8 mouse cellular contexts compared by ENCODE assay signal in genomic region chr10:126990313-126991056, GRCm38 (mm10). TPM values are rescaled to one million over a fixed set of nuclear protein-coding genes. Genes with fewer than 3 reads are reported as not detected.
DNase-seq lines count a peak whose midpoint lies in the region; ATAC-seq and TF ChIP-seq lines count a peak whose summit lies in the region.

No protein-coding gene starts in this region.

- TF ChIP-seq POLR2A in spleen, adult 2 months (IDR thresholded peaks at IDR 0.05; ENCODE audit: low read depth, low read length) = no peak

- peak; percentile 93; the same call in 1 of the 2 replicates for TF ChIP-seq CTCF in spleen, adult 2 months (IDR thresholded peaks at IDR 0.05; ENCODE audit: extremely low read depth, insufficient read depth, insufficient read length, insufficient replicate concordance)

- no peak overlapping the region for H3K9ac ChIP-seq in embryonic facial prominence, embryonic 14.5 days (ENCODE audit: low read depth, low read length)
- peak overlapping the region; percentile 43; the same call in 1 of the 2 replicates for H3K9ac ChIP-seq in limb, embryonic 13.5 days
- H3K9ac ChIP-seq in midbrain, embryonic 16.5 days (ENCODE audit: low read depth, low read length) = no peak overlapping the region

- H3K27ac ChIP-seq in embryonic facial prominence, embryonic 14.5 days (replicated peaks; ENCODE audit: low read depth, low read length) = peak overlapping the region; percentile 10; the same call in 1 of the 2 replicates
- H3K27ac ChIP-seq in limb, embryonic 13.5 days = peak overlapping the region; percentile 61; the same call in 1 of the 2 replicates
- no peak overlapping the region for H3K27ac ChIP-seq in midbrain, embryonic 16.5 days (ENCODE audit: low read length)
- H3K27ac ChIP-seq in spleen, adult 2 months (ENCODE audit: insufficient read depth, low read length) = no peak overlapping the region

- no peaks in the 10 kb centered on the region for H3K9me3 ChIP-seq in embryonic facial prominence, embryonic 14.5 days (ENCODE audit: control insufficient read depth, low read length)
- H3K9me3 ChIP-seq in limb, embryonic 13.5 days = no peaks in the 10 kb centered on the region
- no peaks in the 10 kb centered on the region for H3K9me3 ChIP-seq in midbrain, embryonic 16.5 days (replicated peaks; ENCODE audit: control insufficient read depth, low read length, poor library complexity, severe bottlenecking)

- DNase-seq in 3T3-L1 (ENCODE audit: low read depth, low spot score) = peak; percentile 85
- DNase-seq in adrenal gland, postnatal 36 days = peak; percentile 92
- peak; percentile 91 for DNase-seq in embryonic facial prominence, embryonic 14.5 days (ENCODE audit: low spot score)
- peak; percentile 87 for DNase-seq in heart, adult 8-10 months (ENCODE audit: low spot score)
- peak; percentile 83 to 90 for DNase-seq in kidney, adult 8-10 months
- peak; percentile 53 to 80 for DNase-seq in spleen, adult 2 months (ENCODE audit: low read depth in 1 of 2, low spot score in 2 of 2)

- no peaks in the 10 kb centered on the region for H3K27me3 ChIP-seq in embryonic facial prominence, embryonic 14.5 days (replicated peaks; ENCODE audit: control insufficient read depth, insufficient read depth, low read length)
- H3K27me3 ChIP-seq in limb, embryonic 13.5 days = no peaks in the 10 kb centered on the region
- no peaks in the 10 kb centered on the region for H3K27me3 ChIP-seq in midbrain, embryonic 16.5 days (ENCODE audit: control insufficient read depth, insufficient read depth, low read depth, low read length)
- H3K27me3 ChIP-seq in spleen, adult 2 months (ENCODE audit: control insufficient read depth, insufficient read depth, low read length) = no peaks in the 10 kb centered on the region

- H3K4me2 ChIP-seq in embryonic facial prominence, embryonic 14.5 days (ENCODE audit: low read depth, low read length) = no peak overlapping the region
- no peak overlapping the region for H3K4me2 ChIP-seq in limb, embryonic 13.5 days (replicated peaks)
- no peak overlapping the region for H3K4me2 ChIP-seq in midbrain, embryonic 16.5 days (ENCODE audit: low read length)

- peak; percentile 83 for ATAC-seq in embryonic facial prominence, embryonic 14.5 days (ENCODE audit: low read depth)
- peak; percentile 71 for ATAC-seq in limb, embryonic 13.5 days (ENCODE audit: low FRiP score, low read depth)
- peak; percentile 57; the same call in 1 of the 2 replicates for ATAC-seq in midbrain, embryonic 16.5 days

- H3K4me3 ChIP-seq in embryonic facial prominence, embryonic 14.5 days (ENCODE audit: low read depth, low read length) = no peak overlapping the region
- no peak overlapping the region for H3K4me3 ChIP-seq in limb, embryonic 13.5 days
- no peak overlapping the region for H3K4me3 ChIP-seq in midbrain, embryonic 16.5 days (ENCODE audit: low read depth, low read length)
- H3K4me3 ChIP-seq in spleen, adult 2 months (ENCODE audit: extremely low read depth, insufficient read depth, insufficient read length) = no peak overlapping the region

- peaks cover 30% of the 10 kb centered on the region for H3K4me1 ChIP-seq in embryonic facial prominence, embryonic 14.5 days (ENCODE audit: control insufficient read depth, insufficient read depth, low read length)
- peaks cover 60% of the 10 kb centered on the region for H3K4me1 ChIP-seq in limb, embryonic 13.5 days
- H3K4me1 ChIP-seq in midbrain, embryonic 16.5 days (ENCODE audit: control insufficient read depth, insufficient read depth, low read length) = peaks cover 22% of the 10 kb centered on the region
- H3K4me1 ChIP-seq in spleen, adult 2 months (ENCODE audit: control insufficient read depth, insufficient read depth, insufficient read length) = peaks cover 18% of the 10 kb centered on the region; the same call in 1 of the 2 replicates

- peaks cover 44% of the 10 kb centered on the region for H3K36me3 ChIP-seq in embryonic facial prominence, embryonic 14.5 days (ENCODE audit: control insufficient read depth, insufficient read depth, low read length)
- H3K36me3 ChIP-seq in limb, embryonic 13.5 days = peaks cover 54% of the 10 kb centered on the region
- peaks cover 21% of the 10 kb centered on the region for H3K36me3 ChIP-seq in midbrain, embryonic 16.5 days (ENCODE audit: control insufficient read depth, insufficient read depth, low read length)
- H3K36me3 ChIP-seq in spleen, adult 2 months (ENCODE audit: control insufficient read depth, insufficient read depth, low read length) = peaks cover 19% of the 10 kb centered on the region

- WGBS in embryonic facial prominence, embryonic 14.5 days = 65% methylated on average over 7 of the region's 7 CpGs
- 58% methylated on average over 7 of the region's 7 CpGs for WGBS in limb, embryonic 13.5 days
- 61% methylated on average over 7 of the region's 7 CpGs for WGBS in midbrain, embryonic 16.5 days
- 62% methylated on average over 7 of the region's 7 CpGs for WGBS in spleen, adult 2 months

RNA-seq across cellular contexts. Expression of gene Avil, which starts 10.0 kb away (rescaled TPM):
- 1 to 10 TPM; 2.7 to 4.5 TPM for total RNA-seq in adrenal gland, postnatal 36 days (2021)
- polyA plus RNA-seq in embryonic facial prominence, embryonic 14.5 days (2014; fragmentation: Nextera tagmentation; extraction: Ambion mirVana) = 7.8 and 9.0 TPM in 2 replicates
- total RNA-seq in heart, adult 8-10 months (2022) = under 1 TPM; 0.32 to 0.87 (median 0.42) TPM
- polyA plus RNA-seq in limb, embryonic 13.5 days (2015; fragmentation: Nextera tagmentation; extraction: Ambion mirVana) = 0.32 and 0.56 TPM in 2 replicates
- polyA plus RNA-seq in midbrain, embryonic 16.5 days (2015; fragmentation: Nextera tagmentation; extraction: Ambion mirVana) = 1.7 and 2.8 TPM in 2 replicates
- polyA plus RNA-seq in spleen, adult 2 months (2012; rRNA removed) = 0.06 and 0.09 TPM in 2 replicates

RNA-seq across cellular contexts. Expression of gene Ctdsp2, which starts 12.0 kb away (rescaled TPM):
- 100 to 1,000 TPM; 102 to 158 TPM for total RNA-seq in adrenal gland, postnatal 36 days (2021)
- 109 and 116 TPM in 2 replicates for polyA plus RNA-seq in embryonic facial prominence, embryonic 14.5 days (2014; fragmentation: Nextera tagmentation; extraction: Ambion mirVana)
- total RNA-seq in heart, adult 8-10 months (2022) = 100 to 1,000 TPM in 2 of 4 experiments, 10 to 100 TPM in 2; 84.6 to 110 (median 95.0) TPM
- polyA plus RNA-seq in limb, embryonic 13.5 days (2015; fragmentation: Nextera tagmentation; extraction: Ambion mirVana) = 78.2 and 78.9 TPM in 2 replicates
- polyA plus RNA-seq in midbrain, embryonic 16.5 days (2015; fragmentation: Nextera tagmentation; extraction: Ambion mirVana) = 12.0 and 13.5 TPM in 2 replicates
- polyA plus RNA-seq in spleen, adult 2 months (2012; rRNA removed) = 61.4 and 67.3 TPM in 2 replicates

RNA-seq across cellular contexts. Expression of gene Tsfm, which starts 40.2 kb away (rescaled TPM):
- 10 to 100 TPM; 64.4 to 71.3 TPM for total RNA-seq in adrenal gland, postnatal 36 days (2021)
- polyA plus RNA-seq in embryonic facial prominence, embryonic 14.5 days (2014; fragmentation: Nextera tagmentation; extraction: Ambion mirVana) = 61.0 and 61.3 TPM in 2 replicates
- 10 to 100 TPM; 50.9 to 67.0 (median 55.9) TPM for total RNA-seq in heart, adult 8-10 months (2022)
- 80.8 and 81.1 TPM in 2 replicates for polyA plus RNA-seq in limb, embryonic 13.5 days (2015; fragmentation: Nextera tagmentation; extraction: Ambion mirVana)
- 61.4 and 67.7 TPM in 2 replicates for polyA plus RNA-seq in midbrain, embryonic 16.5 days (2015; fragmentation: Nextera tagmentation; extraction: Ambion mirVana)
- polyA plus RNA-seq in spleen, adult 2 months (2012; rRNA removed) = 17.1 and 26.3 TPM in 2 replicates

RNA-seq across cellular contexts. Expression of gene Mettl1, which starts 50.7 kb away (rescaled TPM):
- total RNA-seq in adrenal gland, postnatal 36 days (2021) = 10 to 100 TPM; 20.1 to 21.4 TPM
- polyA plus RNA-seq in embryonic facial prominence, embryonic 14.5 days (2014; fragmentation: Nextera tagmentation; extraction: Ambion mirVana) = 47.7 and 55.9 TPM in 2 replicates
- total RNA-seq in heart, adult 8-10 months (2022) = 1 to 10 TPM; 7.5 to 9.6 (median 9.2) TPM
- 65.5 and 66.9 TPM in 2 replicates for polyA plus RNA-seq in limb, embryonic 13.5 days (2015; fragmentation: Nextera tagmentation; extraction: Ambion mirVana)
- 20.1 TPM in 2 replicates for polyA plus RNA-seq in midbrain, embryonic 16.5 days (2015; fragmentation: Nextera tagmentation; extraction: Ambion mirVana)
- 14.6 and 14.9 TPM in 2 replicates for polyA plus RNA-seq in spleen, adult 2 months (2012; rRNA removed)

RNA-seq across cellular contexts. Expression of gene Eef1akmt3, which starts 50.8 kb away (rescaled TPM):
- total RNA-seq in adrenal gland, postnatal 36 days (2021) = under 1 TPM; 0.30 to 0.53 TPM
- polyA plus RNA-seq in embryonic facial prominence, embryonic 14.5 days (2014; fragmentation: Nextera tagmentation; extraction: Ambion mirVana) = 0.84 and 1.0 TPM in 2 replicates
- total RNA-seq in heart, adult 8-10 months (2022) = not detected
- 1.0 and 1.1 TPM in 2 replicates for polyA plus RNA-seq in limb, embryonic 13.5 days (2015; fragmentation: Nextera tagmentation; extraction: Ambion mirVana)
- polyA plus RNA-seq in midbrain, embryonic 16.5 days (2015; fragmentation: Nextera tagmentation; extraction: Ambion mirVana) = 0.21 and 0.22 TPM in 2 replicates
- polyA plus RNA-seq in spleen, adult 2 months (2012; rRNA removed) = 0.35 and 0.42 TPM in 2 replicates

Comparison
In these comparisons a context has a peak if more than half of its experiments do, and no peak if none do; other contexts are left out.
1. H3K27ac ChIP-seq: peak in embryonic facial prominence, embryonic 14.5 days (single experiment) and limb, embryonic 13.5 days (single experiment); none in midbrain, embryonic 16.5 days (single experiment) and spleen, adult 2 months (single experiment).
2. Peak in every context shown above with its lines, with median percentiles within 50 percentile points of each other: DNase-seq and ATAC-seq.